Mouse (Mus musculus) testis, postnatal 14 days (tissue): ENCODE measurements around the gene Apoa5.

Experiments
- DNase-seq: peaks from one replicate; pipeline ENCODE4 v3.0.0; 2021; ENCODE audit warnings: low spot score

The Apoa5 gene

GRCm38 (mm10) chr9:46268343-46268873 lies at the start of gene Apoa5:
Gene Apoa5, plus strand, starts transcription at chr9:46268633.
- no peak for DNase-seq

GRCm38 (mm10) chr9:46223090-46223489 lies 45.3 kb upstream of the Apoa5 start:
- no peak for DNase-seq

GRCm38 (mm10) chr9:46224101-46224500 lies 44.3 kb upstream of the Apoa5 start:
- DNase-seq: no peak

GRCm38 (mm10) chr9:46224945-46225660 lies 43.3 kb upstream of the Apoa5 start:
- DNase-seq: no peak

- DNase-seq: no peak
Observed at GRCm38 (mm10) chr9:46227064-46227614, 41.3 kb upstream of the Apoa5 start.

GRCm38 (mm10) chr9:46228491-46228890 lies 39.9 kb upstream of the Apoa5 start, which contains the start of gene Apoa1:
Gene Apoa1, plus strand, starts transcription at chr9:46228580.
- no peak for DNase-seq

GRCm38 (mm10) chr9:46229573-46230449 lies 38.6 kb upstream of the Apoa5 start:
- DNase-seq: peak; percentile 78

- DNase-seq: no peak
Observed at GRCm38 (mm10) chr9:46230450-46230975, 37.9 kb upstream of the Apoa5 start.

- no peak for DNase-seq
Observed at GRCm38 (mm10) chr9:46235196-46235595, 33.2 kb upstream of the Apoa5 start.

GRCm38 (mm10) chr9:46235596-46235648 lies 33.0 kb upstream of the Apoa5 start, which contains the start of gene Apoc3:
Gene Apoc3, minus strand, starts transcription at chr9:46235636.
- DNase-seq: no peak

GRCm38 (mm10) chr9:46235649-46236048 lies 32.8 kb upstream of the Apoa5 start:
- no peak for DNase-seq

GRCm38 (mm10) chr9:46238850-46239249 lies 29.6 kb upstream of the Apoa5 start:
- no peak for DNase-seq

GRCm38 (mm10) chr9:46240526-46241153 lies 27.8 kb upstream of the Apoa5 start, which contains the start of gene Apoa4:
Gene Apoa4, plus strand, starts transcription at chr9:46240696.
- no peak for DNase-seq

GRCm38 (mm10) chr9:46241818-46242217 lies 26.6 kb upstream of the Apoa5 start:
- no peak for DNase-seq

- no peak for DNase-seq
Observed at GRCm38 (mm10) chr9:46243122-46243521, 25.3 kb upstream of the Apoa5 start.

GRCm38 (mm10) chr9:46243584-46243983 lies 24.8 kb upstream of the Apoa5 start:
- no peak for DNase-seq

GRCm38 (mm10) chr9:46246752-46247324 lies 21.6 kb upstream of the Apoa5 start:
- no peak for DNase-seq

- DNase-seq: no peak
Observed at GRCm38 (mm10) chr9:46256177-46256576, 12.3 kb upstream of the Apoa5 start.

GRCm38 (mm10) chr9:46256658-46257385 lies 11.6 kb upstream of the Apoa5 start:
- no peak for DNase-seq

GRCm38 (mm10) chr9:46257546-46257945 lies 10.9 kb upstream of the Apoa5 start:
- DNase-seq: no peak

- no peak for DNase-seq
Observed at GRCm38 (mm10) chr9:46259111-46259510, 9.3 kb upstream of the Apoa5 start.
